Mouse (Mus musculus) heart, embryonic 12.5 days (tissue): Measurements from ENCODE around the gene Mink1. TPM values are rescaled to one million over a fixed set of nuclear protein-coding genes. Genes with fewer than 3 reads are reported as not detected.
"Not testable (repeated sequence)": the region's sequence is repeated elsewhere in the genome, so short reads cannot be mapped to it uniquely, and the experiment has no call there.

Experiments
- ATAC-seq: fragments of 200-750 bp; cut with Nextera tagmentation; 2 replicates; pipeline ENCODE4 v1.8.0; 2017; ENCODE audit warnings: moderate TSS enrichment, moderate library complexity; ENCODE audit not compliant: insufficient number of reproducible peaks, low FRiP score
- H3K27ac ChIP-seq: fragments of 300-500 bp; sonication (generic); 2 replicates; pipeline ENCODE4 v1.5.1; 2016; ENCODE audit warnings: mild to moderate bottlenecking, moderate library complexity; ENCODE audit not compliant: poor library complexity, severe bottlenecking
- H3K27me3 ChIP-seq: fragments of 300-500 bp; sonication (generic); replicated peaks from 2 replicates; pipeline ENCODE4 v1.6.1; 2016; ENCODE audit warnings: mild to moderate bottlenecking, moderate library complexity
- H3K36me3 ChIP-seq: fragments of 300-500 bp; sonication (generic); 2 replicates; pipeline ENCODE4 v1.6.1; 2016; ENCODE audit warnings: mild to moderate bottlenecking, moderate library complexity
- H3K4me1 ChIP-seq: fragments of 300-500 bp; sonication (generic); replicated peaks from 2 replicates; pipeline ENCODE4 v1.6.1; 2016; ENCODE audit warnings: mild to moderate bottlenecking
- H3K4me2 ChIP-seq: fragments of 300-500 bp; sonication (generic); 2 replicates; pipeline ENCODE4 v1.6.1; 2016; ENCODE audit warnings: mild to moderate bottlenecking, moderate library complexity
- H3K4me3 ChIP-seq: fragments of 300-500 bp; sonication (generic); 2 replicates; pipeline ENCODE4 v1.5.1; 2016; ENCODE audit warnings: mild to moderate bottlenecking
- H3K9ac ChIP-seq: fragments of 300-500 bp; sonication (generic); 2 replicates; pipeline ENCODE4 v1.6.1; 2016; ENCODE audit warnings: mild to moderate bottlenecking, moderate library complexity
- H3K9me3 ChIP-seq: fragments of 300-500 bp; sonication (generic); replicated peaks from 2 replicates; pipeline ENCODE4 v1.6.1; 2016; ENCODE audit warnings: mild to moderate bottlenecking, moderate library complexity
- WGBS: fragments of 180-500 bp; shearing (Covaris S2); methylation state at CpG from one replicate; pipeline ENCODE4 v1.1.7; 2016; 5-methylcytosine and 5-hydroxymethylcytosine counted together
- polyA plus RNA-seq: library from polyadenylated mRNA; unstranded; fragments of >200 nt; fragmentation: Nextera tagmentation; extraction: Ambion mirVana; gene quantifications from 2 replicates; pipeline ENCODE4 v1.2.1, GENCODE M21; 2016

Gene Mink1
- 13.7 and 14.8 TPM in 2 replicates for polyA plus RNA-seq

GRCm38 (mm10) chr11:70562287-70562994, at the start of gene Mink1:
TSS of gene Mink1 (plus strand) at chr11:70562881.
- Histone ChIP-seq H3K4me1 (peaks cover 39% of the 10 kb centered on the region), H3K27me3 (no peaks in the 10 kb centered on the region), H3K9ac (peak within 1 kb of the TSS; percentile 94), H3K4me3 (peak within 1 kb of the TSS; percentile 91), H3K9me3 (no peaks in the 10 kb centered on the region), H3K4me2 (peak within 1 kb of the TSS; percentile 92), H3K36me3 (peaks cover 10% of the 10 kb centered on the region), H3K27ac (peak within 1 kb of the TSS; percentile 88)
- WGBS = under 1% methylated on average over 55 of the region's 57 CpGs
- peak; percentile 93 for ATAC-seq

- peaks cover 21% of the 10 kb centered on the region for H3K27me3 ChIP-seq
- H3K4me1 ChIP-seq = no peaks in the 10 kb centered on the region
- no peak overlapping the region for H3K9ac ChIP-seq
- no peak overlapping the region for H3K27ac ChIP-seq
- H3K36me3 ChIP-seq = no peaks in the 10 kb centered on the region
- no peak overlapping the region for H3K4me3 ChIP-seq
- H3K4me2 ChIP-seq = no peak overlapping the region
- no peaks in the 10 kb centered on the region for H3K9me3 ChIP-seq
- 61% methylated on average over 11 of the region's 11 CpGs for WGBS
- ATAC-seq = no peak
Measured at GRCm38 (mm10) chr11:70513520-70513919, 49.2 kb upstream of the Mink1 start.

GRCm38 (mm10) chr11:70514288-70514687, 48.4 kb upstream of the Mink1 start, which contains the start of gene Vmo1:
TSS of gene Vmo1 (minus strand) at chr11:70514616.
- Histone ChIP-seq H3K27me3 (peaks cover 17% of the 10 kb centered on the region), H3K4me2 (no peak within 1 kb of the TSS), H3K4me3 (no peak within 1 kb of the TSS), H3K9me3 (no peaks in the 10 kb centered on the region), H3K36me3 (no peaks in the 10 kb centered on the region), H3K27ac (no peak within 1 kb of the TSS), H3K4me1 (no peaks in the 10 kb centered on the region), H3K9ac (no peak within 1 kb of the TSS)
- ATAC-seq = no peak
- 86% methylated on average over 7 of the region's 7 CpGs for WGBS

- WGBS = 18% methylated on average over 2 of the region's 2 CpGs
- H3K4me3 ChIP-seq = no peak overlapping the region
- H3K9me3 ChIP-seq = no peaks in the 10 kb centered on the region
- no peak for ATAC-seq
- no peak overlapping the region for H3K4me2 ChIP-seq
- no peak overlapping the region for H3K9ac ChIP-seq
- 0 out of 2 replicates have a peak, but pooled peaks cover 4% of the 10 kb centered on the region for H3K27me3 ChIP-seq
- no peaks in the 10 kb centered on the region for H3K36me3 ChIP-seq
- peaks cover 11% of the 10 kb centered on the region for H3K4me1 ChIP-seq
- no peak overlapping the region for H3K27ac ChIP-seq
Measured at GRCm38 (mm10) chr11:70516352-70516751, 46.3 kb upstream of the Mink1 start.

GRCm38 (mm10) chr11:70518436-70518835, 44.2 kb upstream of the Mink1 start:
- Histone ChIP-seq H3K4me1 (peaks cover 11% of the 10 kb centered on the region), H3K4me2 (no peak overlapping the region), H3K9ac (no peak overlapping the region), H3K36me3 (no peaks in the 10 kb centered on the region), H3K9me3 (no peaks in the 10 kb centered on the region), H3K4me3 (no peak overlapping the region), H3K27ac (no peak overlapping the region), H3K27me3 (0 out of 2 replicates have a peak, but pooled peaks cover 4% of the 10 kb centered on the region)
- 54% methylated on average over 1 of the region's 1 CpGs for WGBS
- no peak for ATAC-seq

GRCm38 (mm10) chr11:70518923-70519322, 43.8 kb upstream of the Mink1 start, which contains the start of gene Gltpd2:
TSS of gene Gltpd2 (plus strand) at chr11:70519196.
- H3K36me3 ChIP-seq = no peaks in the 10 kb centered on the region
- 81% methylated on average over 10 of the region's 10 CpGs for WGBS
- H3K27me3 ChIP-seq = 0 out of 2 replicates have a peak, but pooled peaks cover 4% of the 10 kb centered on the region
- peak within 1 kb of the TSS; percentile 39 for H3K4me3 ChIP-seq
- H3K4me2 ChIP-seq = peak within 1 kb of the TSS; percentile 67
- H3K27ac ChIP-seq = peak within 1 kb of the TSS; percentile 36; the same call in 1 of the 2 replicates
- no peaks in the 10 kb centered on the region for H3K9me3 ChIP-seq
- H3K9ac ChIP-seq = peak within 1 kb of the TSS; percentile 68
- H3K4me1 ChIP-seq = peaks cover 11% of the 10 kb centered on the region
- no peak for ATAC-seq

GRCm38 (mm10) chr11:70520178-70520769, 42.4 kb upstream of the Mink1 start:
- H3K4me1 ChIP-seq = peaks cover 11% of the 10 kb centered on the region
- H3K4me3 ChIP-seq = peak overlapping the region; percentile 39
- peak; percentile 61; the same call in 1 of the 2 replicates for ATAC-seq
- H3K36me3 ChIP-seq = no peaks in the 10 kb centered on the region
- peak overlapping the region; percentile 67 for H3K4me2 ChIP-seq
- no peaks in the 10 kb centered on the region for H3K9me3 ChIP-seq
- H3K27me3 ChIP-seq = 0 out of 2 replicates have a peak, but pooled peaks cover 4% of the 10 kb centered on the region
- 6% methylated on average over 41 of the region's 41 CpGs for WGBS
- peak overlapping the region; percentile 36; the same call in 1 of the 2 replicates for H3K27ac ChIP-seq
- H3K9ac ChIP-seq = peak overlapping the region; percentile 68

GRCm38 (mm10) chr11:70523306-70523989, 39.2 kb upstream of the Mink1 start:
- not testable (repeated sequence) for H3K4me2 ChIP-seq, H3K9me3 ChIP-seq, H3K4me3 ChIP-seq, H3K27me3 ChIP-seq, ATAC-seq, H3K27ac ChIP-seq, H3K9ac ChIP-seq
- peaks cover 24% of the 10 kb centered on the region for H3K36me3 ChIP-seq
- whole genome bisulfite sequencing = 88% methylated on average over 8 of the region's 8 CpGs
- H3K4me1 ChIP-seq = peaks cover 18% of the 10 kb centered on the region

GRCm38 (mm10) chr11:70524782-70525181, 37.9 kb upstream of the Mink1 start:
- H3K9me3 ChIP-seq = no peaks in the 10 kb centered on the region
- ATAC-seq = peak; percentile 2; the same call in 1 of the 2 replicates
- peak overlapping the region; percentile 62 for H3K4me2 ChIP-seq
- peak overlapping the region; percentile 85 for H3K4me3 ChIP-seq
- H3K4me1 ChIP-seq = peaks cover 18% of the 10 kb centered on the region
- H3K36me3 ChIP-seq = peaks cover 30% of the 10 kb centered on the region
- no peak overlapping the region for H3K27ac ChIP-seq
- no peaks in the 10 kb centered on the region for H3K27me3 ChIP-seq
- no peak overlapping the region for H3K9ac ChIP-seq
- 5% methylated on average over 8 of the region's 8 CpGs for WGBS

GRCm38 (mm10) chr11:70525184-70525678, 37.5 kb upstream of the Mink1 start, which contains the start of gene Psmb6:
TSS of gene Psmb6 (plus strand) at chr11:70525367.
- H3K4me3 ChIP-seq = peak within 1 kb of the TSS; percentile 85
- peak; percentile 95 for ATAC-seq
- H3K4me2 ChIP-seq = peak within 1 kb of the TSS; percentile 71
- peaks cover 30% of the 10 kb centered on the region for H3K36me3 ChIP-seq
- peak within 1 kb of the TSS; percentile 70 for H3K27ac ChIP-seq
- peak within 1 kb of the TSS; percentile 82 for H3K9ac ChIP-seq
- no peaks in the 10 kb centered on the region for H3K9me3 ChIP-seq
- under 1% methylated on average over 25 of the region's 26 CpGs for WGBS
- H3K27me3 ChIP-seq = no peaks in the 10 kb centered on the region
- peaks cover 13% of the 10 kb centered on the region for H3K4me1 ChIP-seq
